Mouse (Mus musculus) liver, postnatal 0 days (tissue): ENCODE measurements around the gene Foxd2. TPM values are rescaled to one million over a fixed set of nuclear protein-coding genes. Genes with fewer than 3 reads are reported as not detected.

Source experiments
- ATAC-seq: fragments of 200-750 bp; cut with Nextera tagmentation; 2 replicates; pipeline ENCODE4 v1.8.0; 2017; ENCODE audit warnings: mild to moderate bottlenecking, moderate library complexity
- DNase-seq: peaks from one replicate; pipeline ENCODE4 v3.0.0-alpha.2; 2016
- H3K27ac ChIP-seq: fragments of 300-500 bp; sonication (generic); 2 replicates; pipeline ENCODE4 v1.5.1; 2014; ENCODE audit warnings: antibody characterized with exemption, moderate library complexity, mild to moderate bottlenecking, low read depth
- H3K27me3 ChIP-seq: fragments of 300-500 bp; sonication (generic); 2 replicates; pipeline ENCODE4 v1.6.1; 2014; ENCODE audit warnings: low read length, control low read depth, mixed read lengths; ENCODE audit not compliant: insufficient read depth
- H3K36me3 ChIP-seq: fragments of 300-500 bp; sonication (generic); replicated peaks from 2 replicates; pipeline ENCODE4 v1.6.1; 2014; ENCODE audit warnings: mild to moderate bottlenecking, control low read depth, low read length, moderate library complexity, mixed read lengths; ENCODE audit not compliant: insufficient read depth
- H3K4me1 ChIP-seq: fragments of 300-500 bp; sonication (generic); 2 replicates; pipeline ENCODE4 v1.6.1; 2014; ENCODE audit warnings: antibody characterized with exemption, mild to moderate bottlenecking, control low read depth; ENCODE audit not compliant: insufficient read depth
- H3K4me2 ChIP-seq: fragments of 300-500 bp; sonication (generic); 2 replicates; pipeline ENCODE4 v1.6.1; 2014; ENCODE audit warnings: low read depth, mild to moderate bottlenecking, low read length, moderate library complexity, mixed read lengths
- H3K4me3 ChIP-seq: fragments of 300-500 bp; sonication (generic); 2 replicates; pipeline ENCODE4 v1.5.1; 2014; ENCODE audit warnings: low read depth, low read length
- H3K9ac ChIP-seq: fragments of 300-500 bp; sonication (generic); replicated peaks from 2 replicates; pipeline ENCODE4 v1.6.1; 2014; ENCODE audit warnings: mild to moderate bottlenecking, moderate library complexity
- H3K9me3 ChIP-seq: fragments of 300-500 bp; sonication (generic); 2 replicates; pipeline ENCODE4 v1.6.1; 2016; ENCODE audit warnings: mild to moderate bottlenecking, control low read depth, low read length, mixed read lengths
- CTCF ChIP-seq: sonication (generic); IDR thresholded peaks from 2 replicates; pipeline ENCODE4 v1.5.1; 2016; ENCODE audit warnings: antibody characterized with exemption, low read depth
- EP300 ChIP-seq: IDR thresholded peaks from 2 replicates; pipeline ENCODE4 v1.6.1; 2016; ENCODE audit warnings: antibody characterized with exemption, low read depth, mild to moderate bottlenecking
- WGBS: fragments of 180-500 bp; shearing (Covaris S2); extraction: QIAGEN DNeasy Blood & Tissue Kit; methylation state at CpG from one replicate; pipeline ENCODE4 v1.1.7; 2014; ENCODE audit not compliant: insufficient replicate concordance; 5-methylcytosine and 5-hydroxymethylcytosine counted together
- polyA plus RNA-seq: library from polyadenylated mRNA; unstranded; fragments of >200 nt; fragmentation: Nextera tagmentation; extraction: Ambion mirVana; gene quantifications from 2 replicates; pipeline ENCODE4 v1.2.1, GENCODE M21; 2015

Gene Foxd2
- polyA plus RNA-seq, 1 experiment from 2014 or later = not detected

DNA sequence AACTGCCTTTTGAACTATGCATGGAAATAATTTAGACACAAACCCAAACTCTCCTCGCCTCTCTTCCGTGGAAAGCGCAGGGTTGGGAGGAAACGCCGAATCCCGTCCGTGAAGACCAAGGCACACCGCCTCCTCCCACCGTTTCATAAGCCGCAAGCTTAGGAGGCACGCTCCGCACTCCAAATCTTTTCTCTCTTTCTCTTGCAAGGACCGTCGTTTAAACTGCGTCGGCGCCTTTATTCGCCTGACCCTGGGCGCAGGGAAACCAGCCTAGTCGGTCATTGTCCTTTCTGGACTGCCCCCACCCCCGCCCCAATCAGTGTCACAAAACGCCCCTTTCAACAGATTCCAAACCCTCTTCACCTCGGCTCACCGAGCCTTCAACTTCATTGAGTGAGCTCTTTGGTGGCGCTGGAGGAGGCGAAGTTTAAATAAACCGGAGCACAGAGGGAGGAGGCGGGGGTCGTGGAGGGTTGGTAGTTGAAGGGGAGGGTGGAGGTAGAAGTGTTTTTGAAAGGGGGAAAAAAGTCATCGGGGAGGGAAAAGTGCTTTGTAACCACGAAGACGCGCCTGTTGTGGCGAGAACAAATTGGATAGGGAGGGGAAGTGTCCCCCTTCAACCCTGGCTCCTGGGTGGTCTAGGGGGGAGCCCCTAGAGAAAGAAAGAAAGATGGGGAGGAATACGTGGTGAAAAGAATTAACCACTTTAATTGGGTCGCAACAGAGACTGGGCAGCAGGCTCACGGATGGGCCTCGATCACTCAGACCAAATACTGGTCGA is 5.8 kb downstream of the Foxd2 start:
- Histone ChIP-seq H3K27me3 (peaks cover 99% of the 10 kb centered on the region), H3K4me2 (no peak overlapping the region), H3K4me3 (no peak overlapping the region), H3K9me3 (no peaks in the 10 kb centered on the region), H3K9ac (no peak overlapping the region), H3K36me3 (no peaks in the 10 kb centered on the region), H3K27ac (no peak overlapping the region), H3K4me1 (peaks cover 3% of the 10 kb centered on the region; the same call in 1 of the 2 replicates)
- ATAC-seq (no peak), DNase-seq (no peak)
- WGBS = 2% methylated on average over 39 of the region's 39 CpGs
- TF ChIP-seq CTCF = no peak
- TF ChIP-seq EP300 = no peak

DNA sequence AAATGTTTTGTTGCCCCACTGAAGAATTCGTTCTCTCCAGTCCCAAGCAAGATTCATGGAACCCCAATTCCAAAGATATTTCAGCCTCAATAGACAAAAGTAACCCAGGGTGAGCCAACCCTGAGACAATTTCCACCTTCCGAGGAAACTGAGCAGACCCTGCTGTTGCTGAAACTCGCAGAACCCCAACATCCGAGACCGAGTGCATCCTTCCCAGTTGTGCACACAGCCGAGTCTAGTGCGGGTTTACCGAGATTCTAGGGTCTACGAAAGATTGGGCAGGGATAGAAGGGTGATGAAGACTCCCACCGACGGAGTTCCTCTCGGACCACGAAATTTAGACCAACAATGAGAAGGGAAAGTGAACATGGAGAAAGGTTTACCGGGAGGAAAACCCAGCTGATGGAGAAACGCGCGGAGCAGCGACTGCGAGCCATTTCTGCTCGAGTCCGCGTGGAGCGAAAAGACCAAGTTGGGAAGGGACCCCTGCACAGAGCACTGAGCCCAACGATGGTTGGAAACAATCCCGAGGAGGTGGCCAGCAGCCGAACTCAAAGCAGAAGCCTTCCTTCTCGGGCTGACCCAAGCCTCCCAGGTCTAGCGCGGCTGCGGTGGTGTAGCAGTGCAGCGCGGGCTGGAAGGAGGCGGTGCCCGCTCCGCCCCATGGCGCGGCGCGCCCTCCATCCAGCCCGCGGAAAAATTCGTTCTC is 6.9 kb downstream of the Foxd2 start:
- no peak overlapping the region for H3K4me2 ChIP-seq
- no peaks in the 10 kb centered on the region for H3K36me3 ChIP-seq
- no peak overlapping the region for H3K9ac ChIP-seq
- TF ChIP-seq CTCF (no peak), EP300 (no peak)
- H3K4me3 ChIP-seq = no peak overlapping the region
- H3K9me3 ChIP-seq = no peaks in the 10 kb centered on the region
- no peak overlapping the region for H3K27ac ChIP-seq
- DNase-seq (no peak), ATAC-seq (no peak)
- peaks cover 97% of the 10 kb centered on the region for H3K27me3 ChIP-seq
- 0 out of 2 replicates have a peak, but pooled peaks cover 2% of the 10 kb centered on the region for H3K4me1 ChIP-seq
- WGBS = 1% methylated on average over 42 of the region's 42 CpGs

DNA sequence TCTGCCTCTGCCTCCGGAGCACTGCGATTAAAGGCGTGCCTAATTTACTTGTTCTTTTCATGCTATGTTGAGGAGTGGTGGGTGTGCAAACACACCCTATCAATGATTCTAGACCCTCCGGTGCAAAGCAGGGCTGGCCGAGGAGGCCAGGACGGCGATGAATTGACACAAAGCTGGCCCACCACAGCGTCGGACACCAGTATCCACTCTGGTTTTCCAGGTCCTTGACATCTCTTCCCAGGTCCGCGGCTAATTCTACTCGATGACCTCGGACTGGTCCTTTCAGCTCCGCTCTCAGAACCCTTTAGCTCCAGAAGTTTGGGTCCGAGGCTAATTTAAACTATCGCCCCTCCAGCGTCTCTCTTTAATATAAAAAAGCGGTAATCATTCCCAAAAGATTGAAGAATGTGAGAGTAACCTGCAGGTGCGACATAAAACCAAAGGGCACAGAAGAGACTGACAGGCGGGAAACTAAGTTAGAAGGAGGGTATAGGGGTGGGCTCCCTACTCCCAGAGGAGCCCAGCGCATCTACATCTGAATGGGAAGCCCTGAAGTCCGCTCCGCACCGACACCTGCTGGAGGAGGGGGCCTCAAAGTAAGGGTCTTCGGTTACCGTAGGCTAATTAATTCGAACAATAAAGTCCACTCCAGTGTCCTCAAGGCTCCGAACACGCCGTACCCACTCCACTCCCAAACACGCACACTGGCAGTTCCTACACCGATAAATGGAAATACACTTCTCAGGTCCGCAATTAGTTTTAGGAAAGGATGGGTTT is 7.6 kb downstream of the Foxd2 start:
- Histone ChIP-seq H3K27ac (no peak overlapping the region), H3K36me3 (no peaks in the 10 kb centered on the region), H3K4me1 (0 out of 2 replicates have a peak, but pooled peaks cover 2% of the 10 kb centered on the region), H3K27me3 (peaks cover 95% of the 10 kb centered on the region), H3K4me3 (no peak overlapping the region), H3K9me3 (no peaks in the 10 kb centered on the region), H3K4me2 (no peak overlapping the region), H3K9ac (no peak overlapping the region)
- no peak for DNase-seq
- TF ChIP-seq CTCF (no peak), EP300 (no peak)
- 6% methylated on average over 33 of the region's 33 CpGs for WGBS
- no peak for ATAC-seq

DNA sequence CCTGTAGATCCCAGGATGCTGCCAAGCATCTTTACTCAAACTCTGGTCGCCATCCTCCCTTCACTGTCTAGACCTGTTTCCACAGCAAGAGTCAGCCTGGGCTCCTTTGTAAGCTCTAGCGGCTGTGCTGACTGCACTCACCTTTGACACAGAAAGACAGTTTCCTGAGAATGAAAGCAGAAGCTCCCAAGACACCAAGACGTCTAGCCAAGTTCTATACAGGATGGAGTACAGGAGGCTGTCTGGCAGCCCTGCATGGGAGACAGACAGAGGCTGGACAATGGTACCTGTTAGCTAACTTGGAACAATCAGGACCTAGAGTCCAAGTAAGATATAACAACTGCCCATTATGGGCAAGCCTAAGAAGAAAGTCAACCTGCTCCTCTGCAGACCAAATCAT is 8.8 kb downstream of the Foxd2 start:
- Histone ChIP-seq H3K4me3 (no peak overlapping the region), H3K9me3 (no peaks in the 10 kb centered on the region), H3K36me3 (no peaks in the 10 kb centered on the region), H3K27me3 (peaks cover 91% of the 10 kb centered on the region), H3K9ac (no peak overlapping the region), H3K4me2 (no peak overlapping the region), H3K4me1 (0 out of 2 replicates have a peak, but pooled peaks cover 2% of the 10 kb centered on the region), H3K27ac (no peak overlapping the region)
- 7% methylated on average over 3 of the region's 3 CpGs for WGBS
- ATAC-seq (no peak), DNase-seq (no peak)
- TF ChIP-seq CTCF (no peak), EP300 (no peak)

DNA sequence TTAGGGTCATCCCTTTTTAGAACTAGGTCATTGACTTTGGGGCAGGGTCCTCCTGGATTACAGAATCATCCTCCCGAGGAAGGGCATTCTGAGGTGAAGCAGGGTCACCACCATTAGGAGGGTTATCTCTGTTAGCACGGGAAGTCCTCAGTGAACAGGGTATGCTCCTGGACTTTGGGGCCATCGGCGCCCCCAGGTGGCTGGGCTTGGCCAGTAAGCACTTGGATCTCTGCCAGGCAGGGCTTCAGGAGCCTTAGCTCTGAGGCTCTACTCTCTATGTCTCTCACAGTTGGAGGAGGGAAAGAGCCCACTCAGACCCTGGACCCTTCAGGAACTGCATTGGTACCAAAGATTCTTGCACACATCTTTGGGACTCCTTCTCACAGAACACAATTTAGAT is 10.8 kb downstream of the Foxd2 start:
- Histone ChIP-seq H3K4me3 (no peak overlapping the region), H3K27me3 (peaks cover 72% of the 10 kb centered on the region), H3K9ac (no peak overlapping the region), H3K4me2 (no peak overlapping the region), H3K36me3 (no peaks in the 10 kb centered on the region), H3K4me1 (0 out of 2 replicates have a peak, but pooled peaks cover 2% of the 10 kb centered on the region), H3K9me3 (no peaks in the 10 kb centered on the region), H3K27ac (no peak overlapping the region)
- WGBS = 13% methylated on average over 4 of the region's 4 CpGs
- ATAC-seq (no peak), DNase-seq (peak; percentile 73)
- TF ChIP-seq EP300 = no peak
- TF ChIP-seq CTCF = peak; percentile 58

DNA sequence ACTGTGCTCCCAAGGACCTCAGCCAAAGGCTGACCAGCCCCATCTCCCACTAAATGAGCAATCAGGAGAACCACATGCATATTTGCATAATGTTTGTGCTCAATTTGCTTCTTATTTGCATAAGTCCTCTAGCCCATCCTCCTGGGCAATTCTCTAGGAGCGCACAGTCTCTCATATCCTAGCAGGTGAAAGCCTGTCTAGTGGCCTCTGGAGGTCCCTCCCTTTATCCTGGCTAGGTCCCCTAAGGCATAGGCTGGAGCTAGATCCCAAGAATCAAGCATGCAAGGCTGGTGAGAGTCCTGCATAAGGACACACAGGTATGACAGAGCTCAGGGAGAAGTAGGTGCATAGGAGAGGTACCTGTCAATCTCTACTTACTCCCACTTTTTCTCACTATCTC is 26.4 kb downstream of the Foxd2 start:
- Histone ChIP-seq H3K27ac (no peak overlapping the region), H3K4me2 (no peak overlapping the region), H3K9ac (no peak overlapping the region), H3K36me3 (no peaks in the 10 kb centered on the region), H3K9me3 (no peaks in the 10 kb centered on the region), H3K4me1 (no peaks in the 10 kb centered on the region), H3K27me3 (0 out of 2 replicates have a peak, but pooled peaks cover 2% of the 10 kb centered on the region), H3K4me3 (no peak overlapping the region)
- TF ChIP-seq CTCF (no peak), EP300 (no peak)
- 87% methylated on average over 1 of the region's 1 CpGs for WGBS
- no peak for DNase-seq
- no peak for ATAC-seq
